Mouse (Mus musculus) cerebellum, adult 8-10 months (tissue): ENCODE results near the gene Atp5d.
A peak's percentile ranks its signal among the peaks of the same experiment; 100 is the strongest.

ENCODE experiments used
- DNase-seq: peaks from one replicate; pipeline ENCODE4 v3.0.0; 2022

Gene Atp5d

DNA sequence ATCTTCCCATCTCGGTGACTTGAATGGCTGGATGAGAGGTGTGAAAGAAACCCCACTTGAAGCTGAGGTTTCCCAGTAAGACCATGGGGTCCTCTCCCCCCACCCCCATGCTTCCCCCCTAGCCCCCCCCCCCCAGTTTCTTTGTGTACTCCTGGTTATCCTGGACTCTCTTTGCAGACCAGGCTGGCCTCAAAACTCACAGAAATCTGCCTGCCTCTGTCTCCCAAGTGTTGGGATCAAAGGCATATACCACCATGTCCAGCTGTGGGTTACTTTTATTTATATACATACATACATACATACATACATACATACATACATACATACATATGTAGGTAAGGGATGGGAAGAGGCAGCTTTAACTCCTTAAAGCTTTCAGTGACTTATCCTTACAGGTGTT lies 30.6 kb downstream of the Atp5d start:
- DNase-seq, result no peak

- DNase-seq, result no peak
Observed at GRCm38 (mm10) chr10:80169651-80170050, 31.2 kb downstream of the Atp5d start.

- no peak for DNase-seq
Observed at GRCm38 (mm10) chr10:80170052-80170451, 31.6 kb downstream of the Atp5d start.

GRCm38 (mm10) chr10:80170601-80171021 lies 32.2 kb downstream of the Atp5d start:
- DNase-seq, result peak; percentile 44

DNA sequence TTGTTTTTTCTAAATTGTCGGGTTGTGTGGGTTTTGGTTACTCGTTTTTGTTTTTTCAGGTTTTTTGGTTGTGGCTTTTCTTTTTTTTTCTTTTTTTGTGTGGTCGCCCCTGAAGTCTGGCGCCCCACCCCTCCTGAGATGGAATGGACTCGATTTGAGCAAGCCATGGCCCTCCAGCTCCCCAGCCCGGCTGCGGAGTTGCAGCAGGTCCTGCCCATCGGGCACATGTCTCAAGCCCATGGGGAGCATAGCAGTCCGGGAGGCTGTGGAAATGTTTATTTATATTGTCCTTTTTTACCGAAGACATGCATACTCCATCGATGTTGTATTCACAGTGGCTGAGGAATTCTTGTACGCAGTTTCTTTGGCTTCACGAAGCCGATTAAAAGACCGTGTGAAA lies 32.8 kb downstream of the Atp5d start:
- DNase-seq, result peak; percentile 33

- peak; percentile 50 for DNase-seq
Observed at GRCm38 (mm10) chr10:80171760-80172526, 33.5 kb downstream of the Atp5d start.

DNA sequence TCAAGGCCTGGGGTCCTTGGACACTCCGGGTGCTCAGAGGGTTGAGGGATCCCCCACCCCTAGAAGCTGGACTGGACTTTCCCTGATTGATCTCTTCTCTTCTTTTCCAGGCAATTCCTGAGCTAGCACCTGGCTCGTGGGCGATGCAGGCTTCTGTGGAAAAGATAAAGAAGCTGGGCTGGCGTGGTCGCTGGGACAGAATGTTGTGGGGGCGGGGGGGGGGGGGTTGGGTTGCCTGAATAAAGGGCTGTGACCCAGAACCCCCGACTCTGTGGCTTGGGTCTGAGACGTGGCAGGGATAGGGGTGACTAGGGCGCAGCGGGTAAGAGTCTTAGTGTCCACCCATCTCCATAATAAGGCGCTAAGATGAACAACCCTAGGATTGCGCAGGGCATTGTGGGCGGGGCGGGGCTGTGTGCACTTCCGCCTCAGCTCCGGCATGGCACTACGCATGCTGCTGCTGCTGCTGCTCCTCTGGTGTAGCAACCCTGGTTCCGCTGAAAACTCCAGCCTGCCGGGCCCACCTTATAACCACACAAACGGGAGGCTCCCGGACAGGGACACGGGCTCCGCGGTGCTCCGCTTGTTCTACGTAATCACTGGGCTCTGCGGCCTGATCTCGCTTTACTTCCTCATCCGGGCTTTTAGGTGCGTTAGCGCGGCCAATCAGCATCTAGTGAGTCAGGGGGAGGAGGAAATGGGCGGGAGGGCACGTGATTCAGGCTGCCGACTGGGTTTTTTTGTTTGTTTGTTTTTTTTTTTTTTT lies 34.3 kb downstream of the Atp5d start, which contains the start of gene 1600002K03Rik:
Gene 1600002K03Rik (plus strand): TSS at position 418 of the 766 bp plus-strand sequence.
- peak; percentile 87 for DNase-seq

DNA sequence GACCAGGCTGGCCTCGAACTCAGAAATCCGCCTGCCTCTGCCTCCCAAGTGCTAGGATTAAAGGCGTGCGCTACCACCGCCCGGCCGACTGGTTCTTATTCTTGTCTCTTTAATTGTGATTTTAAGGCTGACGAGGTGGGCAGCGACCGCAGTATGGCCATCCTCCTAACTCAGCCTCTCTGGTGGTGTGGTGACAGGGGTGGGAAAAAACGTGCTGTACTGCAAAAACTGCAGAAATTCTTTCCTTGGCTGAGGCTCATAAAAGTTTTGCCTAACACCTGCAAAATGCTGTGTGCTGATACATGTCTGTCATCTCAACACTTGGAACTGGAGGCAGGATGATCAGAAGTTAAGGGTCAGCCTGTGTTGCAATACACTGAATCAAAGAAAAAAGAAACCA lies 34.9 kb downstream of the Atp5d start:
- peak; percentile 46 for DNase-seq

DNA sequence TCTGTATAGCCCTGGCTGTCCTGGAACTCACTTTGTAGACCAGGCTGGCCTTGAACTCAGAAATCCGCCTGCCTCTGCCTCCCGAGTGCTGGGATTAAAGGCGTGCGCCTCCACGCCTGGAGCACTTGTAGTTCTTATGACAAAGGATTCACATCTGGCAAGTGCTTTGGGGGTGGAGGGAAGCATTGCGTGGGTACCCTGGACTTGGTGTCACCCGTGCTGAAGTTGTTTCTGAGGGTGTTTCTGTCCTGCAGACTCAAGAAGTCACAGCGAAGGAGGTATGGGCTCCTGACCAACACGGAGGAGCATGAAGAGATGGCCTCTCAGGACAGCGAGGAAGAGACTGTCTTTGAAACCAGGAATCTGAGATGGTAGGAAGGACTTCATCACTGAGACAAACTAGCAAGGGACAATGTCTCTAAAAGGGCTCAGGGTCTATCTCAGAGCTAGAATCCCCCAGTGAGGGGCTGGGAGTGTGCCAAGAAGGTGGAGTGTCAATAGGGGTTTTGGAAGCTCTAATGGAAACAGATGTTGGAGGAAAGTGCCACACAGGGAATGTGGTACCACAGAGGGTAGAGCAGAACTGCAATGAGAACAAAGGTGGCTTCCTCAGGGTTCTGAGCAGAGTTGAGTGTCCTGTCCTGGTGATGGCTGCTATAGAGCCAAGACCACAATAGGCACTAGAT lies 35.7 kb downstream of the Atp5d start:
- DNase-seq, result peak; percentile 41

GRCm38 (mm10) chr10:80174705-80175104 lies 36.3 kb downstream of the Atp5d start:
- peak; percentile 37 for DNase-seq

DNA sequence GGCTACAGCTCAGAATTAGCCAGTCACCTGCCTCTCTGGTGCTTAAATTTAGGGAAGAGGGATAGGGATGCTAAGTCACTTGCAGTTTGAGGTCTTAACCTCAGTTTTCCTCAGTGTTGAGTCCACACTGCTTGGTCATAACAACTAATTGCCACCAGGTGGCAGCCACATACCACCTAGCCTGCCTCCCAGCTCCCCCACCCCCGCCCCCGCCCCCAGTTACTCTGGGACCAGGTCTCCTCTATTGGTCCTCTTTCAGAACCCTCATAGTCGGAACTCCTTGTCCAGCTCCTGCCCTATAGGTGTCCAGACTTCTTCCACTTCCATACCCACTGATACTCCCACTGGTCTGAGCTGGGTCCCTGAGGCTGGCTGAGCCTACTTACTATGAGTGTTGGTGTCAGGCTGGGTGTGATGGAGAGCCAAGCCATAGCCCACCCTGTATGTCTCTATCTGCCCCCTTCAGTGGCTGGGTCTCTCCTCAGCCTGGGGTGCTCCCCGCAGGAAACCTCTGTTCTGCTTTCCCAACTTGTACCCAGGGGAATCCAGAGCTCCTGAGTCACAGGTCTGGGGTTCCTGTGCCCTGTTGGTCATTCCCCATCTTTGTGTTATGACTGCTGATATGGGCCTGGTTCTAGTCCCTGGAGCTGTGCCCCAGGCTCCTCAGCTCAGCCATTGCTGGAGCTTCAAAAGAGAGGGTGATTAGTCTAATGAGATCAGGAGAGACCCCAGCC lies 37.3 kb downstream of the Atp5d start:
- DNase-seq, result peak; percentile 43

- DNase-seq, result peak; percentile 39
Observed at GRCm38 (mm10) chr10:80176270-80176834, 37.9 kb downstream of the Atp5d start.

GRCm38 (mm10) chr10:80177441-80178279 lies 39.2 kb downstream of the Atp5d start:
- DNase-seq, result no peak

DNA sequence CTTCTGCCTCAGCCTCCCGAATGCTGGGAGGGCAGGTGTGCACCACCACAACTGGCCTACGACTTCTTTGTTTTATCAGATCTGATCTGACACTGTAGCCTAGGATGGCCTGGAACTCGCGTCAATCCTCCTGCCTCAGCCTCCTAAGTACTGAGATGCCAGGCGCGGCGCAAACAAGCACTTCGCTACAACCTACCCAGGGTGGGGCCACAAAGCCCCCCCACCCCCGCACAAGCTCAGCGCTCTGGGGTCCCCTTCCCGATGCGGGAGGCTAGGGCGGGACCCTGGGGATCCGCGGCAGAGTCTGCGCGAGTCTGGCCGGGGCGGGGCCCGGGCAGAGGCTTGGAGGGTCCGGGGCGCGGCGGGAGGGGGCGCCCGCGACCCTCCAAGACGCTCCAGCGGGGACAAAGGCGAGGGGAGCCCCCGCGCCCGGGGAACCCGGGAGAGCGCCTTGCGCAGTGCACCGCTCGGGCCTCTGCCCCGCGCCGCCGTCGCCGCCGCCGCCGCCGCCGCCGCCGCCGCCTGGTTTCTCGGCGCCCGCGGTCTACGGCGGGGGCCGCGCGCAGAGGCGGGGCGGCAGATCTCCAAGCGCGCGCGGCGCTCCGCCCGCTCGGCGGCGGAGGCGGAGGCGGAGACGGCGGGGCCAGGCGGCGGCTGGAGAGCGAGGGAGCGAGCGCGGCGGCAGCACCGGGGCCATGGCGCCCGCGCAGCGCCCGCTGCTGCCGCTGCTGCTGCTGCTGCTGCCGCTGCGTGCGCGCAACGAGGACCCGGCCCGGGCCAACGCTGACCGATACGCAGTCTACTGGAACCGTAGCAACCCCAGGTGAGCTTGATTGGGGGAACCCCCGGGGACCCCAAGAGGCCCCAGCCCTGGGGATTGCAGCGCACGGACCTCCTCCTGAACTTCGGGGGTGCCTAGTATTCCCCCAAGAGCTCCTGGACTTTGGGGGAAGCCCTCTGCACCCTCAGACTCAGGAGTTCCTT lies 40.9 kb downstream of the Atp5d start, which contains the start of gene Efna2:
Gene Efna2 (plus strand): TSS at position 415 of the 984 bp plus-strand sequence.
- peak; percentile 54 for DNase-seq

DNA sequence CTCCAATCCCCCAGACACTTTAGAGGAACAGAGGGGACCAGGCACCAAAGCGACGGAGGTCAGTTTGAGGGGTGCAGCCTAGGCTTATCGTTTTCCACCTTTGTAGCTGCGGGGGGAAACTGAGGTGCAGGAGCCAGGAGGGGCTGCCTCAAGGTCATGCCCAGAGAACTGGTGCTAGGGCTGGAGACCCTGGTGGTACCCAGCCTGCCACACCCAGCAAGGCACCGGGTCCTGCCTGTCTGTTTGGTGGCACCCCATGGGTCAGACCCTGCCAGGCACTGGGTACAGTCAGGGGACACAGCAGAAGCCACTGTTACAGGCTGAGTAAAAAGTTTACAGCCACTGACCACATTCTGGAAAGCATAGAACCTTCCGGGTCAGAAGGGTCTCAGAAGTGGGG lies 41.9 kb downstream of the Atp5d start:
- DNase-seq, result peak; percentile 30

GRCm38 (mm10) chr10:80180823-80181222 lies 42.4 kb downstream of the Atp5d start:
- no peak for DNase-seq

DNA sequence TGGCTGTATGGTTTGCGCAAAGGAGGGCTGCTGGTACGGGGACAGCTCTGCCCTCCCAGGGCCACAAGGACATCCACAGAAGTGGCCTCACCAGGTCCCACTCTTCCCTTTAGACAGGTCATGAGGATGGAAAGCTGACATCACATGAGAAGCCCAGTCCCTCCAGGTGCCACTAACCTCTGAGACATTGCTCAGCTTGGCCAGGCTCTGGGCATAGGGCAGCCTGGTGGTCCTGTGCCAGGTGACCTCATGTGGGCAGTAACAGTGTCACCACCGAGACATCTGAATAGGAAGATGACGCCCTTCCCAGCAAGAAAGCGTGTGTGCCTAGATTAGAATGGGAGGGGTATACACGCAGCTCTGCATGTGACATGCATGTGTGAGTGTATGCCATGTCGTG lies 44.1 kb downstream of the Atp5d start:
- DNase-seq, result no peak

GRCm38 (mm10) chr10:80186649-80187048 lies 48.2 kb downstream of the Atp5d start:
- no peak for DNase-seq

- no peak for DNase-seq
Observed at GRCm38 (mm10) chr10:80187739-80188138, 49.3 kb downstream of the Atp5d start.

- DNase-seq, result no peak
Observed at GRCm38 (mm10) chr10:80188453-80189024, 50.1 kb downstream of the Atp5d start.
